Comparison of ENCODE assay signal across 7 mouse cellular contexts in genomic region chr14:61681708-61682701, GRCm38 (mm10).
DNase-seq lines count a peak whose midpoint lies in the region; ATAC-seq lines count a peak whose summit lies in the region.

No protein-coding gene starts in this region.

- H3K27ac ChIP-seq in intestine, embryonic 16.5 days (ENCODE audit: low read length): peak overlapping the region; percentile 98
- peak overlapping the region; percentile 96 for H3K27ac ChIP-seq in midbrain, embryonic 10.5 days (replicated peaks)

- ATAC-seq in intestine, embryonic 16.5 days: peak; percentile 84

- WGBS in intestine, embryonic 16.5 days: under 1% methylated on average over 88 of the region's 90 CpGs
- WGBS in midbrain, embryonic 10.5 days: under 1% methylated on average over 90 of the region's 90 CpGs

- peak; percentile 84 for DNase-seq in adrenal gland, adult 8-10 months
- DNase-seq in embryo, embryonic 11 days: peak; percentile 87
- peak; percentile 86 to 91 for DNase-seq in gastrocnemius, postnatal 36 days
- DNase-seq in left cerebral cortex, postnatal 36 days (ENCODE audit: low spot score in 2 of 2): peak; percentile 87 to 88
- DNase-seq in midbrain, embryonic 10.5 days (ENCODE audit: low spot score): peak; percentile 87
- peak; percentile 93 for DNase-seq in skeletal muscle tissue, adult 2 months (ENCODE audit: low read depth, low spot score)

- H3K36me3 ChIP-seq in intestine, embryonic 16.5 days (ENCODE audit: control insufficient read depth, insufficient read depth, low read length): no peaks in the 10 kb centered on the region
- no peaks in the 10 kb centered on the region for H3K36me3 ChIP-seq in midbrain, embryonic 10.5 days

- H3K9ac ChIP-seq in intestine, embryonic 16.5 days (ENCODE audit: low read depth, low read length): peak overlapping the region; percentile 91

- intact Hi-C loops in gastrocnemius, postnatal 36 days (cut with DNase I): loop anchor here (1.0 to 10.0 kb wide), 3 partner anchors 34 to 363 kb away; no protein-coding TSS in a partner anchor
- intact Hi-C loops in left cerebral cortex, postnatal 36 days (cut with DNase I): loop anchor here (1.0 to 5.0 kb wide), 5 partner anchors 34 to 1565 kb away; partner anchors contain the start of gene Spryd7

- peak overlapping the region; percentile 83 for H3K4me3 ChIP-seq in intestine, embryonic 16.5 days (ENCODE audit: low read length)
- peak overlapping the region; percentile 88 for H3K4me3 ChIP-seq in midbrain, embryonic 10.5 days

- H3K9me3 ChIP-seq in intestine, embryonic 16.5 days (ENCODE audit: control insufficient read depth, low read length): no peaks in the 10 kb centered on the region
- no peaks in the 10 kb centered on the region for H3K9me3 ChIP-seq in midbrain, embryonic 10.5 days (replicated peaks)

- H3K27me3 ChIP-seq in intestine, embryonic 16.5 days (replicated peaks; ENCODE audit: control insufficient read depth, insufficient read depth, low read length): peaks cover 8% of the 10 kb centered on the region; the same call in 1 of the 2 replicates
- peaks cover 52% of the 10 kb centered on the region for H3K27me3 ChIP-seq in midbrain, embryonic 10.5 days (ENCODE audit: low read depth, poor library complexity, severe bottlenecking)

- peak overlapping the region; percentile 96 for H3K4me2 ChIP-seq in intestine, embryonic 16.5 days (ENCODE audit: low read depth, low read length)

- peaks cover 30% of the 10 kb centered on the region for H3K4me1 ChIP-seq in intestine, embryonic 16.5 days (ENCODE audit: control insufficient read depth, insufficient read depth, low read length)
- H3K4me1 ChIP-seq in midbrain, embryonic 10.5 days: peaks cover 53% of the 10 kb centered on the region

Comparison
In these comparisons a context has a peak if more than half of its experiments do, and no peak if none do; other contexts are left out.
1. Peak in every context shown above with its lines: DNase-seq, ATAC-seq, H3K4me3 ChIP-seq and H3K27ac ChIP-seq.